Mouse (Mus musculus): Measurements from ENCODE around the gene 2010109A12Rik. TPM values are rescaled to one million over a fixed set of nuclear protein-coding genes. Genes with fewer than 3 reads are reported as not detected.
A peak's percentile ranks its signal among the peaks of the same experiment; 100 is the strongest.

The 2010109A12Rik gene
- polyA plus RNA-seq, 1 experiment from 2014 or later: 1.6 TPM

- Histone ChIP-seq H3K27me3 (ENCODE audit: control insufficient read depth, insufficient read depth, low read length) (no peaks in the 10 kb centered on the region), H3K4me2 (no peak overlapping the region), H3K27ac (ENCODE audit: low read depth, low read length) (no peak overlapping the region), H3K9me3 (ENCODE audit: control insufficient read depth, low read length) (no peaks in the 10 kb centered on the region), H3K9ac (ENCODE audit: low read length) (no peak overlapping the region), H3K4me1 (ENCODE audit: control insufficient read depth, insufficient read depth, low read length) (no peaks in the 10 kb centered on the region), H3K36me3 (ENCODE audit: control insufficient read depth, insufficient read depth, low read length) (no peaks in the 10 kb centered on the region), H3K4me3 (ENCODE audit: low read depth, low read length) (no peak overlapping the region)
- DNase-seq (ENCODE audit: low spot score, missing footprints): no peak
- 84% methylated on average over 4 of the region's 4 CpGs for WGBS
- no peak for ATAC-seq (ENCODE audit: low FRiP score)
These were observed 30.2 kb downstream of the 2010109A12Rik start for GRCm38 (mm10) chr5:93236541-93236940.

GRCm38 (mm10) chr5:93239590-93240544, 33.5 kb downstream of the 2010109A12Rik start:
- Histone ChIP-seq H3K4me2 (no peak overlapping the region), H3K4me3 (ENCODE audit: low read depth, low read length) (no peak overlapping the region), H3K4me1 (ENCODE audit: control insufficient read depth, insufficient read depth, low read length) (no peaks in the 10 kb centered on the region), H3K9ac (ENCODE audit: low read length) (no peak overlapping the region), H3K9me3 (ENCODE audit: control insufficient read depth, low read length) (no peaks in the 10 kb centered on the region), H3K27ac (ENCODE audit: low read depth, low read length) (no peak overlapping the region), H3K36me3 (ENCODE audit: control insufficient read depth, insufficient read depth, low read length) (no peaks in the 10 kb centered on the region), H3K27me3 (ENCODE audit: control insufficient read depth, insufficient read depth, low read length) (no peaks in the 10 kb centered on the region)
- 86% methylated on average over 8 of the region's 8 CpGs for WGBS
- no peak for ATAC-seq (ENCODE audit: low FRiP score)
- no peak for DNase-seq (ENCODE audit: low spot score, missing footprints)

DNA sequence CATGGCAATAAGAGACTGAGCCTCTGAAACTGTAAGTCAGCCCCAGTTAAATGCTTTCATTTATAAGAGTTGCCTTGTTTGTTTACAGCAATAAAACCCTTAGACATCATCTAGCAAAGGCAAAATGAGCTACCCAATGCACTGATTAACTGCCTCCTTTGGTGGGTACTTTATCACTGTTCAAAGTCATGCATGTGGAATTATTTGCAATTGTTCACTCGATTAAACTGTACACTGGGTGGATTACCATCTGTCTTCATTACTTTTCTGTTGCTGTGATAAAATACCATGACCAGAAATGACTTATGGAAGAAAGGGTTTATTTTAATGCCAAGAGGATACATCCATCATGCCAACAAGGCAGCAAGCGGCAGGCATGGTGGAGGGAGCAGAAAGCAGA, 39.0 kb downstream of the 2010109A12Rik start:
- DNase-seq (ENCODE audit: low spot score, missing footprints) (no peak), ATAC-seq (ENCODE audit: low FRiP score) (no peak)
- no peak overlapping the region for H3K4me2 ChIP-seq
- no peak overlapping the region for H3K4me3 ChIP-seq (ENCODE audit: low read depth, low read length)
- no peaks in the 10 kb centered on the region for H3K36me3 ChIP-seq (ENCODE audit: control insufficient read depth, insufficient read depth, low read length)
- no peak overlapping the region for H3K27ac ChIP-seq (ENCODE audit: low read depth, low read length)
- 87% methylated on average over 2 of the region's 2 CpGs for WGBS
- H3K9me3 ChIP-seq (ENCODE audit: control insufficient read depth, low read length): no peaks in the 10 kb centered on the region
- H3K4me1 ChIP-seq (ENCODE audit: control insufficient read depth, insufficient read depth, low read length): no peaks in the 10 kb centered on the region
- H3K27me3 ChIP-seq (ENCODE audit: control insufficient read depth, insufficient read depth, low read length): no peaks in the 10 kb centered on the region
- no peak overlapping the region for H3K9ac ChIP-seq (ENCODE audit: low read length)

- H3K9me3 ChIP-seq (ENCODE audit: control insufficient read depth, low read length): no peaks in the 10 kb centered on the region
- 87% methylated on average over 6 of the region's 6 CpGs for WGBS
- H3K4me1 ChIP-seq (ENCODE audit: control insufficient read depth, insufficient read depth, low read length): no peaks in the 10 kb centered on the region
- no peaks in the 10 kb centered on the region for H3K36me3 ChIP-seq (ENCODE audit: control insufficient read depth, insufficient read depth, low read length)
- DNase-seq (ENCODE audit: low spot score, missing footprints) (no peak), ATAC-seq (ENCODE audit: low FRiP score) (no peak)
- no peak overlapping the region for H3K27ac ChIP-seq (ENCODE audit: low read depth, low read length)
- H3K4me3 ChIP-seq (ENCODE audit: low read depth, low read length): no peak overlapping the region
- no peak overlapping the region for H3K9ac ChIP-seq (ENCODE audit: low read length)
- H3K27me3 ChIP-seq (ENCODE audit: control insufficient read depth, insufficient read depth, low read length): no peaks in the 10 kb centered on the region
- no peak overlapping the region for H3K4me2 ChIP-seq
These were observed 43.7 kb downstream of the 2010109A12Rik start for GRCm38 (mm10) chr5:93249940-93250578.

- Histone ChIP-seq H3K4me2 (no peak overlapping the region), H3K4me3 (ENCODE audit: low read depth, low read length) (no peak overlapping the region), H3K9me3 (ENCODE audit: control insufficient read depth, low read length) (no peaks in the 10 kb centered on the region), H3K4me1 (ENCODE audit: control insufficient read depth, insufficient read depth, low read length) (no peaks in the 10 kb centered on the region), H3K27me3 (ENCODE audit: control insufficient read depth, insufficient read depth, low read length) (no peaks in the 10 kb centered on the region), H3K9ac (ENCODE audit: low read length) (no peak overlapping the region), H3K36me3 (ENCODE audit: control insufficient read depth, insufficient read depth, low read length) (no peaks in the 10 kb centered on the region), H3K27ac (ENCODE audit: low read depth, low read length) (no peak overlapping the region)
- no peak for ATAC-seq (ENCODE audit: low FRiP score)
- DNase-seq (ENCODE audit: low spot score, missing footprints): no peak
- 86% methylated on average over 12 of the region's 12 CpGs for WGBS
These were observed 44.9 kb downstream of the 2010109A12Rik start for GRCm38 (mm10) chr5:93251001-93251760.

DNA sequence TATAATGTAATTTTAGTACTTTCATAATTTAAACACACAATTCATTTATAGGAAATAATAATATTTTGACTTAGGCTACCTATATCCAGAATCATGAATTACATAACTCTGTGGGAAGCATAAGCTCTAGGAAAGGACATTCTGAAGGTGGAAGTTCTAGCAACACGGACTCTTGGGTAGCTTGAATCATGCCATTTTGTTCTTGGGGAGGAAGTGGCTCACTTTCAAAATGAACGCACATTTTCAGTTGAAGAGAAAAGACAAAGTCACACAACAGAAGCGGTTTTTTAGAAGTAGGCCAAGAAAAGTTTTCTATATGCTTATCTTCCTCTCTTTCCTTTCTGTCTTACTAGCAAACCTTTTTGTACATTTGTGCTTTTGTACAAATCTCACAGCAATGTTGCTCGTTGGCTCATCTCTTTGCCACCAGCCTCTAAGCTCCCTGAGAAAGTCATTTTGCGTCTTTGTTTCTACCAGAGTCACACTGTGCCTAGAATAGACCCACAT, 49.5 kb downstream of the 2010109A12Rik start:
- H3K4me3 ChIP-seq (ENCODE audit: low read depth, low read length): no peak overlapping the region
- H3K27me3 ChIP-seq (ENCODE audit: control insufficient read depth, insufficient read depth, low read length): no peaks in the 10 kb centered on the region
- H3K4me1 ChIP-seq (ENCODE audit: control insufficient read depth, insufficient read depth, low read length): no peaks in the 10 kb centered on the region
- no peak overlapping the region for H3K4me2 ChIP-seq
- no peak overlapping the region for H3K9ac ChIP-seq (ENCODE audit: low read length)
- ATAC-seq (ENCODE audit: low FRiP score): no peak
- H3K9me3 ChIP-seq (ENCODE audit: control insufficient read depth, low read length): no peaks in the 10 kb centered on the region
- WGBS: 85% methylated on average over 5 of the region's 5 CpGs
- H3K36me3 ChIP-seq (ENCODE audit: control insufficient read depth, insufficient read depth, low read length): no peaks in the 10 kb centered on the region
- peak; percentile 72 for DNase-seq (ENCODE audit: low spot score, missing footprints)
- no peak overlapping the region for H3K27ac ChIP-seq (ENCODE audit: low read depth, low read length)

DNA sequence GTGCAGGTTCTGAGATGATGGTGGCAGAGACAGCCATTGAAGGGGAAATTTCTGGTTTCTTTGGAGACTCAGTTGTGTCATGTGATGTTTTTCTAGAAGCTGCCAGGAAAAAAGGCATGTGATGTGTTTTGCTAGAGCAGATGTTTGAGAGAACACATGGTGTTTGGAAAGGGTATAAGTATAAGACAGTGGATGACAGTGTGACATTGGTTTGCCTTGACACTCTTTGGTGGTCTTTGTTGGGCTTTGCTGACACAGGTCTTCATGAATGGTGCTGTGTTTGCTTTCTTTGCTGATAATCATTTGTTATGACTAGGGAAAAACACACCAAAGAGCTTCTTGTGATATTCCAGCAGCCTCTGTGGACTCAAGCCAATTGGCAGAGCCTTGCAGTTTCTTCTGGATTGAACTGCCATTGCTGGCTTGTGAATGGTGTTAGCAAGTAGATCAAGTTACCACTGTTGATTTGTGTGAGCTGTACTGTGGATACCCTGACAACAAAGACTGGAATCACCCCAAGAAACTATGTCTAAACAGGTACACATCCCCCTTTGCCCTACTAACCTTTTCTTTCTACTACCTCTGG, 50.6 kb downstream of the 2010109A12Rik start:
- Histone ChIP-seq H3K9ac (ENCODE audit: low read length) (no peak overlapping the region), H3K4me1 (ENCODE audit: control insufficient read depth, insufficient read depth, low read length) (no peaks in the 10 kb centered on the region), H3K4me3 (ENCODE audit: low read depth, low read length) (no peak overlapping the region), H3K27ac (ENCODE audit: low read depth, low read length) (no peak overlapping the region), H3K4me2 (no peak overlapping the region), H3K27me3 (ENCODE audit: control insufficient read depth, insufficient read depth, low read length) (no peaks in the 10 kb centered on the region), H3K9me3 (ENCODE audit: control insufficient read depth, low read length) (no peaks in the 10 kb centered on the region), H3K36me3 (ENCODE audit: control insufficient read depth, insufficient read depth, low read length) (no peaks in the 10 kb centered on the region)
- DNase-seq (ENCODE audit: low spot score, missing footprints): peak; percentile 45
- no peak for ATAC-seq (ENCODE audit: low FRiP score)

DNA sequence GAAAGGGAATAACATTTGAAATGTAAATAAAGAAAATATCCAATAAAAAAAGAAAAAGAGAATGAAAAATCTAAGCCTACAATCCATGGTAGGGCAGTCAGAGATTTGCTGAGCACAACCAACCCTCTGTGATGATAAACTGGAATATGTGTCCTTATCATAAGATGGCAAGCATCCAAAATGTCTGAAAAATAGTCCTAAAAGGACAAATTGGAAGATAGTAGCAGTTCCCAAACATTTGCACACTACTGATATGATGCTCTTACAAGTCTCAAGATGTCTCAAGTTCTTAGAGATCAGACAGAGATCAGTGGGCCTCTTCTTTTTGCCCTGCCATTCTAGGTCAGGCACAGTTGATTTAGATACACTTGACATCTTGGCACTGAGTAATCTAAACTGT, 53.0 kb downstream of the 2010109A12Rik start:
- Histone ChIP-seq H3K4me2 (no peak overlapping the region), H3K4me3 (ENCODE audit: low read depth, low read length) (no peak overlapping the region), H3K4me1 (ENCODE audit: control insufficient read depth, insufficient read depth, low read length) (no peaks in the 10 kb centered on the region), H3K27ac (ENCODE audit: low read depth, low read length) (no peak overlapping the region), H3K9ac (ENCODE audit: low read length) (no peak overlapping the region), H3K27me3 (ENCODE audit: control insufficient read depth, insufficient read depth, low read length) (no peaks in the 10 kb centered on the region), H3K36me3 (ENCODE audit: control insufficient read depth, insufficient read depth, low read length) (no peaks in the 10 kb centered on the region), H3K9me3 (ENCODE audit: control insufficient read depth, low read length) (no peaks in the 10 kb centered on the region)
- DNase-seq (ENCODE audit: low spot score, missing footprints): no peak
- ATAC-seq (ENCODE audit: low FRiP score): no peak

All from midbrain, embryonic 11.5 days (tissue).